Mouse (Mus musculus) erythroblast, embryonic 14.5 days (primary cell): ENCODE data around the gene BC049352.

Experiments
- GATA1 ChIP-seq: IDR thresholded peaks from 2 replicates; pipeline ENCODE4 v1.6.1; 2012; ENCODE audit warnings: low read length, inconsistent platforms, mixed read lengths
- TAL1 ChIP-seq: IDR thresholded peaks from 3 replicates; pipeline ENCODE4 v1.6.1; 2012; ENCODE audit warnings: low read length, inconsistent platforms, mixed read lengths

DNA sequence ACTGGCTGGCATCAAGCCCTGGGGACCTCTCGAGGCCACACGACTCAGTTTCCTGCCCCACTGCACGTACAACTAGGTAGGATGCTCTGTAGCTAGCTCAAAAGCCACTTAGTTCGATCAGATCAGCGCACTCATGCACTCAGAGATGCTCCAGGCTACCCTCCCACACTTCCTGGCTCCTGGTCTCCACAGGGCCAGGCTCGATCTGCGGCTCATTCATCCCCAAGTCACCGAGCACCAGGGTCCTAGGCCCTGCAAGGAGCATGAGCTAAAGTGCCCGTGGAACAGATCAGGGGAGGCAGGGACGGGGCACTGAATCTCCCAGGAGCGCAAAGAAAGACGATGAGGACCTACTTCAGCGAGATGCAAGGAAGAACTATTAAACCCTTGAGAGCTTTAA lies 77.3 kb downstream of the BC049352 start:
- no peak for TF ChIP-seq GATA1
- no peak for TF ChIP-seq TAL1
